Mouse (Mus musculus) olfactory bulb, adult 2 months (tissue): ENCODE results near the gene Smurf1. TPM values are rescaled to one million over a fixed set of nuclear protein-coding genes. Genes with fewer than 3 reads are reported as not detected.

Experiments used
- H3K27ac ChIP-seq: fragments of 200-500 bp; 2 replicates; pipeline ENCODE4 v1.5.1; 2012; ENCODE audit warnings: low read depth, low read length; ENCODE audit not compliant: insufficient read depth
- H3K4me1 ChIP-seq: fragments of 200-500 bp; 2 replicates; pipeline ENCODE4 v1.6.1; 2012; ENCODE audit warnings: low read length; ENCODE audit not compliant: control insufficient read depth, insufficient read depth
- H3K4me3 ChIP-seq: fragments of 200-500 bp; 2 replicates; pipeline ENCODE4 v1.5.1; 2012; ENCODE audit warnings: mild to moderate bottlenecking, low read depth, low read length, moderate library complexity; ENCODE audit not compliant: insufficient read depth
- CTCF ChIP-seq: fragments of 200-500 bp; IDR thresholded peaks from 2 replicates; pipeline ENCODE4 v1.5.1; 2012; ENCODE audit warnings: low read depth, mild to moderate bottlenecking, low read length, moderate library complexity; ENCODE audit not compliant: insufficient read depth
- POLR2A ChIP-seq: fragments of 200-500 bp; IDR thresholded peaks from 2 replicates; pipeline ENCODE4 v1.6.1; 2012; ENCODE audit warnings: mild to moderate bottlenecking, low read depth, low read length, moderate library complexity; ENCODE audit not compliant: insufficient read depth
- WGBS: fragments of 180-500 bp; shearing (Covaris S2); methylation state at CpG from one replicate; pipeline ENCODE4 v1.1.7; 2018; 5-methylcytosine and 5-hydroxymethylcytosine counted together
- polyA plus RNA-seq: library from polyadenylated mRNA; stranded (reverse); fragments of >200 nt; gene quantifications from 2 replicates; pipeline ENCODE4 v1.2.4, GENCODE M21; 2012; ENCODE audit warnings: low replicate concordance; ENCODE audit not compliant: missing spikeins, insufficient read depth, insufficient read length

Smurf1 gene
- polyA plus RNA-seq, 1 experiment = not detected

DNA sequence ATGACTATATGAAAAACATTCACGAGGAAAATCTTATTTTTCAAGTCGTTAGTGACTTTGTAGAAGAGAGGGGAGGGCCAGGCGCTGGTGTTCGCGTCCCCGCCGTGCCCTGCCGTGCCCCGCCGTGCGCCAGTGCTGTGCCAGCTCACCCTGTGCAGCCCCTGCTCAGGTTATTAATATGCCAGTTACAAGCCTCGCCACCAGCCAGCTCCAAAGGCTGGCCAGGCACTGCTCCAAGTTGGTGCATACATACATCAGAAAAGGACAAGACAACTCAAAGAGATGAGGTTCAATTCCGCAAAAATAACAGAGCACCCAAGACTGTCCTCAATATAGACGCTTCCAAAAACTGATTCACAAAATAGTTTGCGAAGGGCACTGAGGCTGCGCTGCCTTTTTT lies 51.7 kb downstream of the Smurf1 start:
- 57% methylated on average over 16 of the region's 16 CpGs for WGBS
- Histone ChIP-seq H3K27ac (no peak overlapping the region), H3K4me1 (peaks cover 18% of the 10 kb centered on the region), H3K4me3 (no peak overlapping the region)
- no peak for TF ChIP-seq POLR2A

DNA sequence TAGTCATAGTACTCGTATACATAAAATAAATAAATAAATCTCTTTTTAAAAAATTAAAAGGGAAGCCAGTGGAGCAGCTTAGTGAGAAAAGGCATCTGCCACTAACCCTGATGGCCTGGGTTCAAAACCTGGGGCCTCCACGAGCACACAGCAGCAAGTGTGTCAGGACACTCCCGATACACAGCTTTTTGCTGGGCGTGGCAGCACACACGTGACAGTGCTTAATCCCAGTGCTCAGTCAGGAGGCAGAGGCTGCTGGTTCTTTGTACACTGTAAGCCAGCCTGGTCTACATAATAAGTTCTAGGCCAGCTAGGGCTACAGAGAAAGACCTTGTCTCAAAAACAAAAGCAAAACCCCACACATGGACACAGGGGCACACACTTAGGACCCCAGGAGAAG lies 52.3 kb downstream of the Smurf1 start:
- TF ChIP-seq POLR2A (no peak), CTCF (no peak)
- H3K4me1 ChIP-seq = peaks cover 15% of the 10 kb centered on the region
- no peak overlapping the region for H3K4me3 ChIP-seq
- 93% methylated on average over 5 of the region's 5 CpGs for WGBS
- H3K27ac ChIP-seq = no peak overlapping the region

DNA sequence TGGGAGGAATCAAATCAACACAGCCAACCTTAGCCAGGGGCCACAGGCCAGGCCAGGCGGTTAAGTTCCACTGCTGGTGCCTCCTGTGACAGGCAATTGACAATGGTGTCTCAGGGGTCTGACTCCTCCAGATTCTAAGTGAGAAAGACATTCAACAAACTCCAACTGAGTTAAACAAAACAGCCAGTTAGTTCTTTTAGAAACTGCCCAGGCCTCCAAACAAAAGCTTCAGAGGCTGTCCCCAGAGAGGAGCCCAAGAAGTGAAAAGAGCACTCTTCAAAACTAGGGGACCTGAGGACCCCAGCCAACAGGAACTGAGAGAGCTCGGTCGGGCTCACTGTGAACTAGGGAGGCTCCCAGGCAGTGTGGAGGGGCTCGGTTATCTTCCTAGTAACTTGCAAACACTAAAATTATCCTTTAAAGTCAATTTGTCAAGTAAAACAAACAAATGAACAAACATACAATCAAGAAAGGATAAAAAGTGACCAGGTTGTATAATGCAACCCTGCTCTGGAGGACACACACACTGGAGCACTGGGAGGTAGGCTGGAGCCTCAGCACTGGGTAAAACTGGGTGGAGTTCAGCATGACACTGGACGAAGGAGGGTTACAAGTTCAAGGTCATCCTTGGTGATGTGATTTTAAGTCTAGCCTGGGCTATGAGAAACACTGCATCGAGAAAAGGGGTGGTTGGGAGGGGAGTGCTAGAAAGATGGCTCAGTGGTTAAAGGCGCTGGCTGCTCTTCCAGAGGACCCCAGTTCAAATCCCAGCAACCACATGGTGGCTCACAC lies 52.9 kb downstream of the Smurf1 start:
- Histone ChIP-seq H3K4me1 (peaks cover 15% of the 10 kb centered on the region), H3K4me3 (no peak overlapping the region), H3K27ac (no peak overlapping the region)
- 84% methylated on average over 7 of the region's 7 CpGs for WGBS
- TF ChIP-seq CTCF = no peak
- no peak for TF ChIP-seq POLR2A

DNA sequence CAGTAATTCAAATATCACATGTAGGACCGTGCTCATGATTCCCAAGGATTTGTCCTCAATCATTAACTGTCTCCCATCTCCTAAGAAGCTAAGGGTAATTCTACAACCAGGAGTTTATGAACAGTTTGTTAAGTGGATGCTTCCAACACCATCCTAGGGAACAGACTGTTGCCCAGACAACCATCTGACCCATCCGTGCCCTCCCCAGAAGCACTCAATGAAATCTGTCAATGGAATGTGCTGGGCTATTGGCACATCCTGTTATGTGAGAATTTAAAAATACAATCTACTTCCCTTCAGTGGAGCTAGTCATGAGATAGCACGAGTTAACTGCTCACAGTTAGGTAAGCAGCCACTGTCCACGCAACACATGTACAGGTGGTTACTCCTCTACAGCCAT lies 56.1 kb downstream of the Smurf1 start:
- Histone ChIP-seq H3K27ac (no peak overlapping the region), H3K4me1 (peaks cover 7% of the 10 kb centered on the region), H3K4me3 (no peak overlapping the region)
- 89% methylated on average over 4 of the region's 4 CpGs for whole genome bisulfite sequencing
- TF ChIP-seq POLR2A = no peak
- no peak for TF ChIP-seq CTCF

DNA sequence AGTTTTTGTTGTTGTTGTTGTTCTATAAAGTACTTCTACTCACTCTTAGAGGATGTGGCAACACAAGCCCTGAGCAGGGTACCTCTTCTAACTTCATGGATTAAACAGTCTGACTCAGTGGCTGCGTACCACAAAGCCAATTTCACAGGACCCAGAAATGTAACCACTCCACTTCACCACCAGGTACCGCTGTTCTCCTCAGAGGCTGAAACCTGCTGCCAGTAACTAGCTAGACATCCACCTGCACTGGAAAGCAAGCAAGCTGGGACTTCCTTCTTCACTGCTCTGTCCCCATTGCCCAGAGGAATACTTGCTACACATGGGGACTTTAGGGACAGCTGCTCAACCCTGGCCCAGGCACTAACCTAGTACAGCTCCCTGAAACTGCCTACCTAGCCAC lies 58.1 kb downstream of the Smurf1 start:
- Histone ChIP-seq H3K4me3 (no peak overlapping the region), H3K27ac (no peak overlapping the region), H3K4me1 (no peaks in the 10 kb centered on the region; the same call in 1 of the 2 replicates)
- TF ChIP-seq CTCF (no peak), POLR2A (no peak)
- WGBS = 87% methylated on average over 2 of the region's 2 CpGs

DNA sequence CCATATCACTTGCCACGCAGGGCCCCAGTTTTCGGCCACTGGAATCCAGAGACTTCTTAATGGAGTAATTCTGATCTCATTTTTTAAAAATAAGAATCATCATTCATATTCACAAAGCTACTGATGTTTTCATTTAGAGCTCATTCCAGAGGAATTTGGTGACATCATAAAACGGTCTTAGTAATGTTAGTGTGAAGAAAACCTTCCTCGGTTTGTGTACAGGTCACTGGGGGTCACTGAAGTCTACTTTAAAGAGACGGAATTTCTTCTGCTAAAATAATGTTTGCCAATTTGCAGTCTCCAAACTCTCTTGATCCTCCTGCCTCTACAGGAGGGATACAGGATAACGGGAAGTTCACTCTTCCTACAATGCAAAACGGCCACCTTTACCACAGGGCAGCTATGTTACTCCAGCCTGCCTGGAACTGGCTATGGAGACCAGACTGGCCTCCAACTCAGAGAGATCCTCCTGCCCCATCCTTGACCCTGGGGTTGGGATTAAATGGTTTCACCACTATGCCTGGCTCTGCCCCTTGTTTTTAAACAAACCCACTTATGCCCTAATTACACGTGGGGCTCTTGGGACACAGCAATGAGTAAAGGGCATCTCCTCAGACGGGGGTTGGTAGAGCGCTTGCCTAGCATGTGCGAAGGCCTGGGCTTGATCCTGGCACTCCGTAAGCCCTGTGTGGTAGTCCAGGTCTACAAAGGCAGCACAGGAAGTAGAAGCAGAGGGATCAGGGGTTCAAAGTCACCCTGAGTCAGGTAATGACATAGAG lies 61.1 kb downstream of the Smurf1 start:
- no peaks in the 10 kb centered on the region for H3K4me1 ChIP-seq
- H3K27ac ChIP-seq = no peak overlapping the region
- TF ChIP-seq POLR2A = no peak
- WGBS = 89% methylated on average over 12 of the region's 12 CpGs
- H3K4me3 ChIP-seq = no peak overlapping the region

DNA sequence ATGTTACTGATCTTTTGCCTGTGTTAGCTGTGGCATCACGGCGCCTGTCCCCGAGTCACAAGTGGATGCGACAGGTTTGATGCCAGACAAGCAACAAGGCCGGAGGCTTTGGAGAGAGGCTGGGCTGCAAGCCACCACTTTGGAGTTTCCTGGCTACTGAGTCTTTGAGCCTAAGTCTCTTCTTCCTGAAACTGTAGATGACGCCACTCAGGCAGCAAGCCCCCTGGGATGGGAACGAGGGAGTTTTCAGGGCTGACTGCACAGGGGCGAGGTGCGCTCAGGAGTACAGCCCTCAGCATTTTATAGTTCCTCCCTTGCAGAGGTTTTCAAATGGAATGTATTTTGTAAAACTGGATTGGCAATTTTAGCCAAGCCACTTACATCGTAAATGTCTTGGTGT lies 63.9 kb downstream of the Smurf1 start:
- peaks cover 7% of the 10 kb centered on the region; the same call in 1 of the 2 replicates for H3K4me1 ChIP-seq
- no peak overlapping the region for H3K4me3 ChIP-seq
- 83% methylated on average over 10 of the region's 10 CpGs for WGBS
- no peak overlapping the region for H3K27ac ChIP-seq
- TF ChIP-seq CTCF (no peak), POLR2A (no peak)

DNA sequence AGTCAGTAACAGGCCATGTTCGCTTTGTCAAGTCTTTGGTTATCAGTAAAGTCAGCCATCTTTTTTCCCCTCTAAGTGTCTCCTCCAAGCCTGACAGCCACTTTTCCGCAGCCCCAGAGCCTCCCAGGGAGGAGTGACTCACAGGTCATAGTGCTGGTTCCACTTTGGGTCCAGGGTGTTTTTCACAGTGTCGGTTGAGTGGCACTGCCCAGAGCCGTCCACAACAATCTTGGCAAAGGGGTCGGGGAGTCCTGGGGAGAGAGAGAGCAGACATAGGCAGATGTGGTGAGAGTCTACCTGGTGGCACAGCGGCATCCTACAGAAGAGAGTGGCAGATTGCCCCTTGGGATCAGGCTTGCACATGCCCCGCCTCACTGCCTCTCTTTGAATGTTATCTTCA lies 64.6 kb downstream of the Smurf1 start:
- peaks cover 7% of the 10 kb centered on the region; the same call in 1 of the 2 replicates for H3K4me1 ChIP-seq
- no peak overlapping the region for H3K4me3 ChIP-seq
- no peak for TF ChIP-seq POLR2A
- no peak for TF ChIP-seq CTCF
- WGBS = 93% methylated on average over 7 of the region's 7 CpGs
- H3K27ac ChIP-seq = no peak overlapping the region

DNA sequence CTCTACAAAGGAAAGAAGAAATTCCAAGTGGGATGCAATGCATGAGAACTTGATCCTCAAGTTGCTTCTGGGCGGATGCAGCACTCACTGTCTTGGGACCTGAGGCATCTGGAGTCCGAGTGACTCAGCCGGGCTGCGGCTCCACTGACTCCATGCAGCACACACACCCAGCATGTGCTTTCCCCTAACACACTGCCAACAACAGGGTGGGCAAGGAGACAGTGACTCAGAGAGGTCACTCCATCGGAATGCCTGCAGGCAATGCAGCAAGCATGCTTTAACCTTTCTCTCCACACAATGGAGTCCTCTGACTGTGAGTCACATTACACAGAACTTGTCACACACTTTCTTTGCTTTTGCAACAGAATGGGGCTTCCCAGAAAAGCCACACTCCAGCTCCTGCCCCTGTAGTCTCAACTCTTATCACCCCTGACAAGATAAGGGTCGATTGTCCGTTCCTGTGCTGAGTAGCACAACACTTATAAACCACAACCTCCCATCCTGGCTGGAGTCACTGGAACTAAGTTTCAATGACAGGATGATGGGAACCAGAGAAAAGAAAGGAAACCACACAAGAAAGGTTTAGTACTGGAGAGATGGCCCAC lies 67.1 kb downstream of the Smurf1 start:
- Histone ChIP-seq H3K27ac (no peak overlapping the region), H3K4me3 (no peak overlapping the region), H3K4me1 (peaks cover 7% of the 10 kb centered on the region; the same call in 1 of the 2 replicates)
- 32% methylated on average over 7 of the region's 7 CpGs for WGBS
- TF ChIP-seq CTCF (no peak), POLR2A (no peak)
